Mouse (Mus musculus): ENCODE results near the gene Tmem204. TPM values are rescaled to one million over a fixed set of nuclear protein-coding genes. Genes with fewer than 3 reads are reported as not detected.
A peak's percentile ranks its signal among the peaks of the same experiment; 100 is the strongest.

Tmem204 gene
- polyA plus RNA-seq, 1 experiment: 0.43 TPM

DNA sequence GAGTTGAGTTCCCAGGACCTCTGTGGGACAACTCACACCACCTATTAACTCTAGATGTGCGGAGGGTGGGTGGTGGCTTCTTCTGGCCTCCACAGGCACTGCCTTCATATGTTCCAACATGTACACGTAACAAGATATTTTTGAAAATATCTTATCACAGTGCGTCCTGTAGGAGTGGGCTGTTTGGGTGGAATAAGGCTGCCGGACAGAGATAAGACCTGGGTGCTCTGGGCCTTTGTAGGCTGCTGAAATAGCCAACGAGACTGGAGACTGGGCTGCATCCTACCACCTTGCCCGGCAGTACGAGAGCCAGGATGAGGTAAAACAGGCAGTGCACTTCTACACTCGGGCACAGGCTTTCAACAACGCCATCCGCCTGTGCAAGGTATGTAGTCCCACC lies 5.8 kb upstream of the Tmem204 start:
- H3K4me2 ChIP-seq (ENCODE audit: low read depth): no peak overlapping the region

DNA sequence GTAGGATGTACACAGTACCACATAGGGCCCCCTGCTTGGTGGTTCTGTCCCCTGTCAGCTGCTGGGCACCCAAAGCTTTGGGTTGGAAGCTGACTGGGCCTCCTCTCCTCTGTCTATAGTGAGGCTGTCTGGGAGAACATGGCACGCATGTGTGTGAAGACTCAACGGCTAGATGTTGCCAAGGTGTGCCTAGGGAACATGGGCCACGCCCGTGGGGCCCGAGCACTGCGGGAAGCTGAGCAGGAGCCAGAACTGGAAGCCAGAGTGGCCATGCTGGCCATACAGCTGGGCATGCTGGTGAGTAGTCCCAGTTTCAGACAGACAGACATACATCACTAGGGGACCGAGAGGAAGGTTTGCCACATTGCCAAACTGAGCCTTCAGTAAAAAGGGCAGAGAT lies 3.3 kb upstream of the Tmem204 start:
- H3K79me2 ChIP-seq (ENCODE audit: control insufficient read depth, insufficient read depth): no peaks in the 10 kb centered on the region
- H3K36me3 ChIP-seq (ENCODE audit: control insufficient read depth, insufficient read depth): no peaks in the 10 kb centered on the region
- H3ac ChIP-seq (ENCODE audit: control insufficient read depth, insufficient read length): no peak overlapping the region
- no peaks in the 10 kb centered on the region for H3K27me3 ChIP-seq (ENCODE audit: control insufficient read depth, insufficient read depth, insufficient read length)
- no peak overlapping the region for H3K4me2 ChIP-seq (ENCODE audit: low read depth)
- H3K4me3 ChIP-seq: no peak overlapping the region
- TF ChIP-seq POLR2A (IDR thresholded peaks at IDR 0.05; ENCODE audit: insufficient read length, low read depth) (no peak), REST (IDR thresholded peaks at IDR 0.05; ENCODE audit: insufficient read depth, insufficient read length) (no peak), CEBPB (IDR thresholded peaks at IDR 0.05; ENCODE audit: insufficient read depth, poor library complexity, severe bottlenecking) (no peak), E2F4 (IDR thresholded peaks at IDR 0.05; ENCODE audit: insufficient read depth) (no peak), TCF3 (IDR thresholded peaks at IDR 0.05; ENCODE audit: insufficient read length, low read depth) (no peak), MYOG (IDR thresholded peaks at IDR 0.05; ENCODE audit: control insufficient read depth in 1 of 3, insufficient read depth in 1 of 3, insufficient read length in 2 of 3, low read depth in 2 of 3) (no peak), SRF (IDR thresholded peaks at IDR 0.05; ENCODE audit: control insufficient read depth, insufficient read length, low read depth) (no peak)

More for the DNA sequence above, 5.8 kb upstream of the Tmem204 start:
- H3K4me3 ChIP-seq: no peak overlapping the region
- no peaks in the 10 kb centered on the region for H3K36me3 ChIP-seq (ENCODE audit: control insufficient read depth, insufficient read depth)
- H3ac ChIP-seq (ENCODE audit: control insufficient read depth, insufficient read length): no peak overlapping the region
- TF ChIP-seq CEBPB (IDR thresholded peaks at IDR 0.05; ENCODE audit: insufficient read depth, poor library complexity, severe bottlenecking): no peak
- TF ChIP-seq MYOD1 (IDR thresholded peaks at IDR 0.05; ENCODE audit: control insufficient read depth in 1 of 3, insufficient read length in 2 of 3, low read depth in 2 of 3): no peak
- no peak for TF ChIP-seq TCF3 (IDR thresholded peaks at IDR 0.05; ENCODE audit: insufficient read length, low read depth)
- no peak for TF ChIP-seq TCF12 (IDR thresholded peaks at IDR 0.05; ENCODE audit: insufficient read depth, poor library complexity, severe bottlenecking)
- no peak for TF ChIP-seq POLR2AphosphoS2 (IDR thresholded peaks at IDR 0.05; ENCODE audit: insufficient read length, low read depth)
- no peak for TF ChIP-seq USF1 (IDR thresholded peaks at IDR 0.05; ENCODE audit: low read depth)
- TF ChIP-seq MYOG (IDR thresholded peaks at IDR 0.05; ENCODE audit: control insufficient read depth in 1 of 3, insufficient read depth in 1 of 3, insufficient read length in 2 of 3, low read depth in 2 of 3): no peak
- no peak for TF ChIP-seq POLR2A (IDR thresholded peaks at IDR 0.05; ENCODE audit: insufficient read length, low read depth)
- TF ChIP-seq E2F4 (IDR thresholded peaks at IDR 0.05; ENCODE audit: insufficient read depth): no peak
- TF ChIP-seq REST (IDR thresholded peaks at IDR 0.05; ENCODE audit: insufficient read depth, insufficient read length): no peak
- no peak for TF ChIP-seq SRF (IDR thresholded peaks at IDR 0.05; ENCODE audit: control insufficient read depth, insufficient read length, low read depth)
- TF ChIP-seq MAX (IDR thresholded peaks at IDR 0.05; ENCODE audit: low read depth): no peak
- H3K27me3 ChIP-seq (ENCODE audit: control insufficient read depth, insufficient read depth, insufficient read length): no peaks in the 10 kb centered on the region
- H3K79me2 ChIP-seq (ENCODE audit: control insufficient read depth, insufficient read depth): no peaks in the 10 kb centered on the region

DNA sequence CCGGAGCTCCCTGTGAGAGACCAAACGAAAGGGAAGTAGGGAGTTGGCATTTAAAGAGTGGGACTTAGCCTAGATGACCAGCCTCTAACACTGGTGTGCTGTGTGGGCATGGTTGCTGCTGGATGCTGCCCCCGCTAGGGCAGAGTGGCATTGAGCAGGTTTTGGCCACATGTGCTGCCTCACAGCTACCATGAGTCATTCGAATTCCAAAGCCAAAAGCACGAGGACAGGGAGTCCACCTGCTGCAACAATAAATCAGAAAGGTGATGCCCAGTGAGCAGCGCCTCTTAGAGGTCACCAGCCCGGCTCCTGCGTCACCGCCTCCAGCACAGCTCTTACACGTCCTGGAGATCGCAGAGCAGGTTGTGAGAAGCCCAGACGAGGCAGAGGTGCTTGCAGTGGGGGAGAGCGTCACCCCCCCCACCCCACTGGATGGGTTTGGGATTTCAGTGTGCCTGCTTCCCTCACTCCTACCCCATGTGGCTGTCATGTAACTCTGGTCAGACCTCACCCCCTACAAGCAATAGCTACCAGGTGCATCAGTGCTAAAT lies 1.5 kb upstream of the Tmem204 start:
- no peaks in the 10 kb centered on the region for H3K79me2 ChIP-seq (ENCODE audit: control insufficient read depth, insufficient read depth)

DNA sequence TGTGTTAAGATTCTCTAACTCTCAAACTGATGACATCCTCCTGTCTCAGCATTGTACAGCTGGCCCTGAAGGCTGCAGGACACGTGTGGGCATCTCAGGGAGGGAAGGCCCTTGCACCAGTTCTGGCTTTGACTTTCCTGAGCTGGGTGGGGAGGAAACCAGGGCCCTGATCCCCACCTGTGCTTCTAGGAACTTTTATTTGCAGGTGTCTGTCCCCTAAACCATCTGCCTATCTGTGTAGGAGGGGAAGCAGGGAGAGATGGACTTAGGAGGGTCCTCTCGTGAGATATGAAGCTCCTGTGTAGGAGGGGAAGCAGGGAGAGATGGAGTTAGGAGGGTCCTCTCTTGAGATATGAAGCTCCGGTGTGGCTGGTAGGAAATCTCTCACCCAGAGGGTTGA lies 504 bp downstream of the Tmem204 start:
- Histone ChIP-seq H3K27me3 (ENCODE audit: control insufficient read depth, insufficient read depth, insufficient read length) (no peaks in the 10 kb centered on the region), H3K4me3 (no peak overlapping the region), H3K36me3 (ENCODE audit: control insufficient read depth, insufficient read depth) (no peaks in the 10 kb centered on the region), H3K4me2 (ENCODE audit: low read depth) (no peak overlapping the region), H3K79me2 (ENCODE audit: control insufficient read depth, insufficient read depth) (no peaks in the 10 kb centered on the region), H3ac (ENCODE audit: control insufficient read depth, insufficient read length) (no peak overlapping the region)
- no peak for TF ChIP-seq CEBPB (IDR thresholded peaks at IDR 0.05; ENCODE audit: insufficient read depth, poor library complexity, severe bottlenecking)
- TF ChIP-seq MAX (IDR thresholded peaks at IDR 0.05; ENCODE audit: low read depth): no peak
- no peak for TF ChIP-seq TCF12 (IDR thresholded peaks at IDR 0.05; ENCODE audit: insufficient read depth, poor library complexity, severe bottlenecking)
- TF ChIP-seq POLR2A (IDR thresholded peaks at IDR 0.05; ENCODE audit: insufficient read length, low read depth): no peak
- TF ChIP-seq TCF3 (IDR thresholded peaks at IDR 0.05; ENCODE audit: insufficient read length, low read depth): no peak
- no peak for TF ChIP-seq MYOG (IDR thresholded peaks at IDR 0.05; ENCODE audit: control insufficient read depth in 1 of 3, insufficient read depth in 1 of 3, insufficient read length in 2 of 3, low read depth in 2 of 3)
- no peak for TF ChIP-seq USF1 (IDR thresholded peaks at IDR 0.05; ENCODE audit: low read depth)
- no peak for TF ChIP-seq E2F4 (IDR thresholded peaks at IDR 0.05; ENCODE audit: insufficient read depth)
- TF ChIP-seq REST (IDR thresholded peaks at IDR 0.05; ENCODE audit: insufficient read depth, insufficient read length): no peak
- TF ChIP-seq SRF (IDR thresholded peaks at IDR 0.05; ENCODE audit: control insufficient read depth, insufficient read length, low read depth): no peak
- TF ChIP-seq MYOD1 (IDR thresholded peaks at IDR 0.05; ENCODE audit: control insufficient read depth in 1 of 3, insufficient read length in 2 of 3, low read depth in 2 of 3): no peak

More for the DNA sequence above, 1.5 kb upstream of the Tmem204 start:
- Histone ChIP-seq H3K36me3 (ENCODE audit: control insufficient read depth, insufficient read depth) (no peaks in the 10 kb centered on the region), H3ac (ENCODE audit: control insufficient read depth, insufficient read length) (no peak overlapping the region), H3K4me3 (no peak overlapping the region), H3K27me3 (ENCODE audit: control insufficient read depth, insufficient read depth, insufficient read length) (no peaks in the 10 kb centered on the region), H3K4me2 (ENCODE audit: low read depth) (no peak overlapping the region)
- peak; percentile 83 to 91 (median 88) for TF ChIP-seq MYOD1 (IDR thresholded peaks at IDR 0.05; ENCODE audit: control insufficient read depth in 1 of 3, insufficient read length in 2 of 3, low read depth in 2 of 3)
- TF ChIP-seq MYOG (IDR thresholded peaks at IDR 0.05; ENCODE audit: control insufficient read depth in 1 of 3, insufficient read depth in 1 of 3, insufficient read length in 2 of 3, low read depth in 2 of 3): peak in 1 of 3 experiments; percentile 40
- no peak for TF ChIP-seq MAX (IDR thresholded peaks at IDR 0.05; ENCODE audit: low read depth)
- TF ChIP-seq TCF12 (IDR thresholded peaks at IDR 0.05; ENCODE audit: insufficient read depth, poor library complexity, severe bottlenecking): peak; percentile 50
- TF ChIP-seq POLR2AphosphoS2 (IDR thresholded peaks at IDR 0.05; ENCODE audit: insufficient read length, low read depth): no peak
- no peak for TF ChIP-seq USF1 (IDR thresholded peaks at IDR 0.05; ENCODE audit: low read depth)

Measured in myocyte (in vitro differentiated cells).